Mouse (Mus musculus) limb, embryonic 11.5 days (tissue): ENCODE data around the gene Itpripl2. TPM values are rescaled to one million over a fixed set of nuclear protein-coding genes. Genes with fewer than 3 reads are reported as not detected.

Source experiments
- ATAC-seq: fragments of 200-750 bp; cut with Nextera tagmentation; 2 replicates; pipeline ENCODE4 v1.8.0; 2017; ENCODE audit warnings: low read depth; ENCODE audit not compliant: insufficient number of reproducible peaks, low FRiP score, low TSS enrichment
- DNase-seq: peaks from one replicate; pipeline ENCODE4 v3.0.0-alpha.2; 2015; ENCODE audit warnings: low spot score
- H3K27ac ChIP-seq: fragments of 300-500 bp; sonication (generic); replicated peaks from 2 replicates; pipeline ENCODE4 v1.5.1; 2014; ENCODE audit warnings: low read depth, mild to moderate bottlenecking, low read length
- H3K27me3 ChIP-seq: fragments of 300-500 bp; sonication (generic); 2 replicates; pipeline ENCODE4 v1.6.1; 2014; ENCODE audit warnings: mild to moderate bottlenecking, low read length, mixed read lengths; ENCODE audit not compliant: control insufficient read depth, insufficient read depth
- H3K36me3 ChIP-seq: fragments of 300-500 bp; sonication (generic); 2 replicates; pipeline ENCODE4 v1.6.1; 2014; ENCODE audit warnings: mild to moderate bottlenecking, low read length, moderate library complexity, mixed read lengths; ENCODE audit not compliant: control insufficient read depth, insufficient read depth
- H3K4me1 ChIP-seq: fragments of 300-500 bp; sonication (generic); 2 replicates; pipeline ENCODE4 v1.6.1; 2014; ENCODE audit warnings: low read length, mixed read lengths; ENCODE audit not compliant: control insufficient read depth, insufficient read depth
- H3K4me2 ChIP-seq: fragments of 300-500 bp; sonication (generic); 2 replicates; pipeline ENCODE4 v1.6.1; 2014; ENCODE audit warnings: low read depth, mild to moderate bottlenecking, moderate library complexity; ENCODE audit not compliant: severe bottlenecking
- H3K4me3 ChIP-seq: fragments of 300-500 bp; sonication (generic); 2 replicates; pipeline ENCODE4 v1.5.1; 2014; ENCODE audit warnings: low read depth, low read length
- H3K9ac ChIP-seq: fragments of 300-500 bp; sonication (generic); 2 replicates; pipeline ENCODE4 v1.6.1; 2014; ENCODE audit warnings: mild to moderate bottlenecking, low read length
- H3K9me3 ChIP-seq: fragments of 300-500 bp; sonication (generic); 2 replicates; pipeline ENCODE4 v1.6.1; 2016; ENCODE audit warnings: low read length; ENCODE audit not compliant: control insufficient read depth
- WGBS: fragments of 180-500 bp; shearing (Covaris S2); extraction: QIAGEN DNeasy Blood & Tissue Kit; methylation state at CpG from one replicate; pipeline ENCODE4 v1.1.7; 2014; 5-methylcytosine and 5-hydroxymethylcytosine counted together
- polyA plus RNA-seq: library from polyadenylated mRNA; unstranded; fragments of >200 nt; fragmentation: Nextera tagmentation; extraction: Ambion mirVana; gene quantifications from 2 replicates; pipeline ENCODE4 v1.2.1, GENCODE M21; 2014

The Itpripl2 gene
- polyA plus RNA-seq, 1 experiment from 2014 or later = 1.3 TPM

DNA sequence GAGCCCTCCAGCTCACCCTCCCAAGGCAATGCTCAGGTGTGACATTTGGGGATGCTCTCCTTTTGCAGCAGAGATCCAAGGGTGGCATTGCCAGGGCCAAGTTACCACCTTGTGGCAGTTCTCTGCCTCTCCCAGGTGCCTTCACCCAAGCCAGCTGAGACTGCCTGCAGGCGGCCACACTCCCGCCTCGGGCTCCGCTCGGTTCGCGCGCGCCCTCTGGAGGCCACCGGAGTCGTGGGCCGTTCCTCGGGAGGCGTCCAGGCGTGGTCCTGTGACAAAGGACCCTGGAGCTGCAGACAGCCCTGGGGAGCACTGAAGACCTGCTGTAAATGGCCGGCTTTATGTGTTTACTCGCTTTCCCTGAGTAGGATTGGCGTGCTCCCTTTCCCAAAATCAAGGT lies 26.9 kb upstream of the Itpripl2 start:
- Histone ChIP-seq H3K4me2 (no peak overlapping the region), H3K27me3 (no peaks in the 10 kb centered on the region), H3K36me3 (no peaks in the 10 kb centered on the region), H3K27ac (no peak overlapping the region), H3K4me3 (no peak overlapping the region), H3K4me1 (no peaks in the 10 kb centered on the region), H3K9me3 (no peaks in the 10 kb centered on the region), H3K9ac (no peak overlapping the region)
- 3% methylated on average over 18 of the region's 18 CpGs for WGBS
- DNase-seq = peak; percentile 88
- peak; percentile 81 for ATAC-seq

DNA sequence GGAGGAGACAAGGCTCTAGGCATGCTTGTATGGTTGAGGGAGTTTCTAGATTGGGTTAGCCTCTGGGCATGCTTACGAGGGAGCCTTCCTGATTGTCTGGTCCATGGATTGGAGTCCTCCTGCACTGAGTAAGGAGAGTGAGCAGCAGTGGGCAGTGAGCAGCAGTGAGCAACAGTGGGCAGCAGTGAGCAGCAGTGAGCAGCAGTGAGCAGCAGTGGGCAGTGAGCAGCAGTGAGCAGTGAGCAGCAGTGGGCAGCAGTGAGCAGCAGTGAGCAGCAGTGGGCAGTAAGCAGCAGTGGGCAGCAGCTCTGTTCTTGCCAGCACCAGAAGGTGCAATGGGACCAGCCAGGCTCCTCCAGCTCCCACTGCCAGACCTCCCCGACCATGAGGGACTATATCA lies 26.0 kb upstream of the Itpripl2 start:
- H3K9ac ChIP-seq = no peak overlapping the region
- H3K4me1 ChIP-seq = no peaks in the 10 kb centered on the region
- H3K4me3 ChIP-seq = no peak overlapping the region
- no peak for ATAC-seq
- DNase-seq = peak; percentile 31
- WGBS = 71% methylated on average over 2 of the region's 2 CpGs
- H3K27me3 ChIP-seq = no peaks in the 10 kb centered on the region
- H3K36me3 ChIP-seq = no peaks in the 10 kb centered on the region
- no peak overlapping the region for H3K4me2 ChIP-seq
- H3K9me3 ChIP-seq = no peaks in the 10 kb centered on the region
- no peak overlapping the region for H3K27ac ChIP-seq

GRCm38 (mm10) chr7:118508556-118508955 lies 16.8 kb upstream of the Itpripl2 start:
- ATAC-seq (no peak), DNase-seq (no peak)
- Histone ChIP-seq H3K27ac (no peak overlapping the region), H3K4me1 (no peaks in the 10 kb centered on the region), H3K4me3 (no peak overlapping the region), H3K27me3 (no peaks in the 10 kb centered on the region), H3K4me2 (no peak overlapping the region), H3K36me3 (no peaks in the 10 kb centered on the region), H3K9me3 (no peaks in the 10 kb centered on the region), H3K9ac (no peak overlapping the region)
- 78% methylated on average over 7 of the region's 7 CpGs for WGBS

- Histone ChIP-seq H3K9ac (no peak overlapping the region), H3K4me3 (no peak overlapping the region), H3K9me3 (no peaks in the 10 kb centered on the region), H3K36me3 (no peaks in the 10 kb centered on the region), H3K27me3 (no peaks in the 10 kb centered on the region), H3K4me2 (no peak overlapping the region), H3K4me1 (no peaks in the 10 kb centered on the region), H3K27ac (no peak overlapping the region)
- DNase-seq = no peak
- ATAC-seq = no peak
- WGBS = 57% methylated on average over 4 of the region's 4 CpGs
Observed at GRCm38 (mm10) chr7:118503844-118504243, 12.1 kb upstream of the Itpripl2 start.

- Histone ChIP-seq H3K9me3 (no peaks in the 10 kb centered on the region; the same call in 1 of the 2 replicates), H3K4me1 (no peaks in the 10 kb centered on the region), H3K4me2 (no peak overlapping the region), H3K27me3 (no peaks in the 10 kb centered on the region), H3K27ac (no peak overlapping the region), H3K9ac (no peak overlapping the region), H3K4me3 (no peak overlapping the region), H3K36me3 (no peaks in the 10 kb centered on the region)
- ATAC-seq (no peak), DNase-seq (no peak)
- 83% methylated on average over 8 of the region's 8 CpGs for WGBS
Observed at GRCm38 (mm10) chr7:118502333-118502732, 10.6 kb upstream of the Itpripl2 start.

DNA sequence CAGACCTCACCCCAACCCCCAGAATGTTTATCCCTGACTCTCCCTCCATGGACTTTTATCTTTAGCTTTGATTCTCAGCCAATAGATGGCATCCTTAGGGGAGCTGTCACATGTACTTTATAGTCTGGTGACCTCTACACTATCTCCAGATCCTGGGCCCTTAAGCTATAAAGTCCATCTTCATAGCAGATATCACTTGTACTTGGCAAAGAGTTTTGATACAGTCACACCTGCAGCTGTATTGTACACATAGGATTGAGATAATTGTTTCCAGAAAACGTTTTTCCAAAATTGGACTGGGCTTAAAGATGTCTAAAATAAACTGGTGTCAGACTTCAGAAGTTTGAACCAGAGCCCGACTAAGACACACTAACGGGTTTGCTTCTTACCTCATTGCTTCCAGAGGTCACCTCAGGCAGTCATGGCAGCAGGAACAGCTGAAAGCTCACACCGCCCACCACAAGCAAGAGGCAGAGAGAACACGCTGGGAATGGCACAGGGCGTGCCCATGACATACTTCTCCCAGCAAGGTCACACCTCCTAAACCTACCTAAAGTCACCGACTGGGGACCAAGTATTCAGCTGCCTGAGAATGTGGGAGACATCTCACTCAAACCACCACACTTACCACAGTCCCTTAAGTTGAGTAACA lies 8.1 kb upstream of the Itpripl2 start:
- DNase-seq (no peak), ATAC-seq (no peak)
- Histone ChIP-seq H3K4me2 (no peak overlapping the region), H3K4me1 (no peaks in the 10 kb centered on the region), H3K36me3 (no peaks in the 10 kb centered on the region), H3K27me3 (no peaks in the 10 kb centered on the region), H3K9ac (no peak overlapping the region), H3K4me3 (no peak overlapping the region), H3K27ac (no peak overlapping the region), H3K9me3 (no peaks in the 10 kb centered on the region; the same call in 1 of the 2 replicates)
- WGBS = 71% methylated on average over 7 of the region's 7 CpGs

GRCm38 (mm10) chr7:118498984-118499783 lies 7.4 kb upstream of the Itpripl2 start:
- Histone ChIP-seq H3K4me2 (no peak overlapping the region), H3K27me3 (no peaks in the 10 kb centered on the region), H3K4me3 (no peak overlapping the region), H3K9ac (no peak overlapping the region), H3K27ac (no peak overlapping the region), H3K9me3 (no peaks in the 10 kb centered on the region; the same call in 1 of the 2 replicates), H3K36me3 (no peaks in the 10 kb centered on the region), H3K4me1 (no peaks in the 10 kb centered on the region)
- WGBS = 80% methylated on average over 12 of the region's 12 CpGs
- no peak for ATAC-seq
- no peak for DNase-seq

- Histone ChIP-seq H3K36me3 (no peaks in the 10 kb centered on the region), H3K4me1 (peaks cover 4% of the 10 kb centered on the region; the same call in 1 of the 2 replicates), H3K4me2 (no peak overlapping the region), H3K27ac (no peak overlapping the region), H3K9ac (no peak overlapping the region), H3K4me3 (no peak overlapping the region), H3K27me3 (peaks cover 6% of the 10 kb centered on the region), H3K9me3 (no peaks in the 10 kb centered on the region; the same call in 1 of the 2 replicates)
- DNase-seq = no peak
- no peak for ATAC-seq
- WGBS = 83% methylated on average over 4 of the region's 4 CpGs
Observed at GRCm38 (mm10) chr7:118494892-118495579, 3.3 kb upstream of the Itpripl2 start.
